Mouse (Mus musculus) kidney, embryonic 15.5 days (tissue): ENCODE results near the gene Scn8a. TPM values are rescaled to one million over a fixed set of nuclear protein-coding genes. Genes with fewer than 3 reads are reported as not detected.

Experiments
- ATAC-seq: fragments of 200-750 bp; cut with Nextera tagmentation; replicated peaks from 2 replicates; pipeline ENCODE4 v1.8.0; 2017; ENCODE audit warnings: moderate TSS enrichment; ENCODE audit not compliant: low FRiP score
- H3K27ac ChIP-seq: fragments of 300-500 bp; sonication (generic); 2 replicates; pipeline ENCODE4 v1.5.1; 2015; ENCODE audit warnings: mild to moderate bottlenecking, inconsistent platforms
- H3K27me3 ChIP-seq: fragments of 300-500 bp; sonication (generic); 2 replicates; pipeline ENCODE4 v1.6.1; 2015; ENCODE audit warnings: inconsistent platforms
- H3K36me3 ChIP-seq: fragments of 300-500 bp; sonication (generic); 2 replicates; pipeline ENCODE4 v1.6.1; 2015; ENCODE audit warnings: inconsistent platforms
- H3K4me1 ChIP-seq: fragments of 300-500 bp; sonication (generic); 2 replicates; pipeline ENCODE4 v1.6.1; 2015; ENCODE audit warnings: inconsistent platforms
- H3K4me2 ChIP-seq: fragments of 300-500 bp; sonication (generic); 2 replicates; pipeline ENCODE4 v1.6.1; 2015; ENCODE audit warnings: moderate library complexity, mild to moderate bottlenecking, inconsistent platforms
- H3K4me3 ChIP-seq: fragments of 300-500 bp; sonication (generic); replicated peaks from 2 replicates; pipeline ENCODE4 v1.5.1; 2015; ENCODE audit warnings: mild to moderate bottlenecking, inconsistent platforms
- H3K9ac ChIP-seq: fragments of 300-500 bp; sonication (generic); 2 replicates; pipeline ENCODE4 v1.6.1; 2015; ENCODE audit warnings: mild to moderate bottlenecking, inconsistent platforms
- H3K9me3 ChIP-seq: fragments of 300-500 bp; sonication (generic); replicated peaks from 2 replicates; pipeline ENCODE4 v1.6.1; 2016; ENCODE audit warnings: inconsistent platforms
- WGBS: fragments of 180-500 bp; shearing (Covaris S2); methylation state at CpG from one replicate; pipeline ENCODE4 v1.1.7; 2015; ENCODE audit warnings: mixed read lengths; 5-methylcytosine and 5-hydroxymethylcytosine counted together
- polyA plus RNA-seq: library from polyadenylated mRNA; unstranded; fragments of >200 nt; fragmentation: Nextera tagmentation; extraction: Ambion mirVana; gene quantifications from 2 replicates; pipeline ENCODE4 v1.2.1, GENCODE M21; 2015

Gene Scn8a
- polyA plus RNA-seq, 1 experiment from 2014 or later, result 13.3 TPM

DNA sequence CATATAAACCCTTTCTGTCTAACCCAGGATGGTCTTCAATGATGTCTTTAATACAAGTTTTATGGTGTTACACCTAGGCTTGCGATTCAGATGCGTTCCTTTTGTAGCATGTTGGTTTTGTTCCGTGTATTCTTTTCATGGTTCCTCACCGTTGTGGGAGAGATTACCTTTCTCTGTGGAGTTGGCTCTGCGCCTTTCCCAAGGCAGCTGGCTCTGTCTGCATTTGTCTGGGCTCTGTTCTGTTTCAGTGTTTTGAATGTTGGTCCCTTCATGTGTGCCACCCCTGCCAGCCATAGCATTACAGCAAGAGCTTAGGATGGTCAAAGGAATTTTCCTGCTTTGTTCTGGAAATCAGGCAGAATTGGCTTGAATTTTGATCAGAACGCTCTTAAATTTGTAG, 14.8 kb downstream of the Scn8a start:
- ATAC-seq, result no peak
- 97% methylated on average over 6 of the region's 6 CpGs for WGBS
- H3K4me1 ChIP-seq, result no peaks in the 10 kb centered on the region

DNA sequence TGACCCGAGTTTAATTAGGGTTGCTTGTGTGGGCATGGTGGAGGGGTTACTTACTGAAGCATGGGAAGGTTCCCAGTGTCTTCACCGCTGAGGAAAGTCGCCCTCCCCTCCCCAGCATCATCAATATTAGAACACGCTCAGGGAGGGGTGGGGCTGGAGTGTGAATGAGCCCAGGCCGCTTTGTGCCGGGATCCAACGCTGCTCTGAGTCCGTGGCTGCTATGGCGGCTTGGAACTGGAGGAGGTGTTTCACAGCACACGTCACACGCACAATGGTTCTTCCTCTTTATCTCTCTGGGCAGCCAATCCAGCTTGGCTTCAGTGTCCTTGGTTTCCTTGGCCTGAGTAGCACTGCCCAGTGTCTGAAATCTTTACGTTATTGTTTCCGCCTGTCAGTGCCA, 22.3 kb downstream of the Scn8a start:
- Histone ChIP-seq H3K9me3 (peaks cover 8% of the 10 kb centered on the region; the same call in 1 of the 2 replicates), H3K4me1 (0 out of 2 replicates have a peak, but pooled peaks cover 5% of the 10 kb centered on the region), H3K27me3 (no peaks in the 10 kb centered on the region), H3K9ac (no peak overlapping the region), H3K4me3 (no peak overlapping the region), H3K4me2 (peak overlapping the region; percentile 29), H3K36me3 (peaks cover 7% of the 10 kb centered on the region; the same call in 1 of the 2 replicates), H3K27ac (no peak overlapping the region)
- 0 out of 2 replicates have a peak, but pooled peaks have one; percentile 49 for ATAC-seq
- 48% methylated on average over 13 of the region's 13 CpGs for WGBS

More for the DNA sequence above, 14.8 kb downstream of the Scn8a start:
- Histone ChIP-seq H3K9ac (no peak overlapping the region), H3K4me3 (no peak overlapping the region), H3K27ac (no peak overlapping the region), H3K27me3 (peaks cover 3% of the 10 kb centered on the region; the same call in 1 of the 2 replicates), H3K36me3 (no peaks in the 10 kb centered on the region), H3K4me2 (no peak overlapping the region), H3K9me3 (no peaks in the 10 kb centered on the region)

DNA sequence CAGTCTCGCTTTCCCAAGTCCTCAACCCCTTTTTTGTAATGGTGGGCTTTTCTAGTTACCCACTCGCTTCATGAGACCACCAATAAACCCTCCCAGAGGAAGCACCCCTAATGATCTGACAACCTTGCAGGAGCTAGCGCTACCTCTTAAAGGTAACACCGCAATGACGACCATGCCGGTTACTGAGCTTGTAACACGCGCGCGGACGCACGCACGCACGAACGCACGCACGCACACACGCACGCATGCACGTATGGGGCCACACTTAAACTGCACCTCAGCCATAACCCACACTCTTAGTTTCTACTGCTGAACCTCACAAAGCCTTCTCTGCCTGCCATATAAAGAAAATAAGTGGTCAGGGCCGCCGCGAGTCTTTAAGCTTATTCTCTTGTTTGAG, 26.8 kb downstream of the Scn8a start:
- no peaks in the 10 kb centered on the region for H3K27me3 ChIP-seq
- H3K4me2 ChIP-seq, result no peak overlapping the region
- 98% methylated on average over 23 of the region's 23 CpGs for WGBS
- H3K27ac ChIP-seq, result no peak overlapping the region
- ATAC-seq, result no peak
- H3K4me1 ChIP-seq, result 0 out of 2 replicates have a peak, but pooled peaks cover 5% of the 10 kb centered on the region
- H3K36me3 ChIP-seq, result peaks cover 10% of the 10 kb centered on the region; the same call in 1 of the 2 replicates
- H3K9me3 ChIP-seq, result peaks cover 8% of the 10 kb centered on the region; the same call in 1 of the 2 replicates
- H3K4me3 ChIP-seq, result no peak overlapping the region
- no peak overlapping the region for H3K9ac ChIP-seq

DNA sequence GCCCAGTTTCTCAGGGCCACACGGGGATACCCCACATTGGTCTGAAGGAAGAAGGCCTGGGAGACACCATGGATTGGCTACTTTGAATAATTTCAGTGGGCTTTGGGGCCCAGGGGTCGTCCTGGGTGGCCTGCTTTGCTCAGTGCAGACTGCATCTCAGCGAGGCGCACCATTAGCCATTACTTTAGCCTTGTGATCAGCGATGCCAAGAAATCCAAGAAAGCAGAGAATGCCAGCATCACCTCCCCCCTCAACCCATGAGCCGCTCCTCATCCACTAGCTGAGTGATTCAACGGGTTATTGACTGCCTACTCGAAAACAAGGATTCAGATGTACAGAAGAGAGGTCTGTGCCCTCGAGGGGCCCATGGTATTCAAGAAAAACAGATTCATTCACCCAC, 34.2 kb downstream of the Scn8a start:
- 59% methylated on average over 9 of the region's 9 CpGs for WGBS
- Histone ChIP-seq H3K27me3 (no peaks in the 10 kb centered on the region), H3K4me3 (no peak overlapping the region), H3K27ac (no peak overlapping the region), H3K9me3 (no peaks in the 10 kb centered on the region), H3K36me3 (0 out of 2 replicates have a peak, but pooled peaks cover 8% of the 10 kb centered on the region), H3K4me2 (no peak overlapping the region), H3K9ac (no peak overlapping the region), H3K4me1 (peaks cover 10% of the 10 kb centered on the region)
- ATAC-seq, result peak; percentile 46; the same call in 1 of the 2 replicates

DNA sequence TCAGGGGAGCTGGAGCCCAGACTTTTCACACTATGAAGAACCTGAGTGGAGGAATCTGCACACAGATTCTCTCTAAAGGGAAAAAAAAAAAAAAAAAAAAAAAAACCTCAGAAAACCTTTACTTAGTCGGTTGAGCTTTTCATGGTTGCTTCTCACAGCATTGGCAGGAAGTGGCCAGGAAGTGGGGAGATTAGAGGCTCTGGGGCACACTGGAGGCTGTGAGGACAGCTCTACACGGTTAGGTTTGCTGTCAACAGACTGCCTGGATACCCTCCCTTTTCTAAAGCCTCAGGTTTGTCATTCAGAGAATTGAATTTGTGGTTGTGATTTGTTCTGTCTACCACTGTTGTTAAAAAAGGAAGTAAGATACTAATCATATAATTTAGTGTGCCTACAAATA, 35.3 kb downstream of the Scn8a start:
- Histone ChIP-seq H3K27me3 (no peaks in the 10 kb centered on the region), H3K4me1 (peaks cover 10% of the 10 kb centered on the region), H3K36me3 (0 out of 2 replicates have a peak, but pooled peaks cover 8% of the 10 kb centered on the region), H3K9me3 (no peaks in the 10 kb centered on the region), H3K4me3 (no peak overlapping the region), H3K4me2 (no peak overlapping the region), H3K27ac (no peak overlapping the region), H3K9ac (no peak overlapping the region)
- WGBS, result 22% methylated on average over 2 of the region's 2 CpGs
- ATAC-seq, result no peak

DNA sequence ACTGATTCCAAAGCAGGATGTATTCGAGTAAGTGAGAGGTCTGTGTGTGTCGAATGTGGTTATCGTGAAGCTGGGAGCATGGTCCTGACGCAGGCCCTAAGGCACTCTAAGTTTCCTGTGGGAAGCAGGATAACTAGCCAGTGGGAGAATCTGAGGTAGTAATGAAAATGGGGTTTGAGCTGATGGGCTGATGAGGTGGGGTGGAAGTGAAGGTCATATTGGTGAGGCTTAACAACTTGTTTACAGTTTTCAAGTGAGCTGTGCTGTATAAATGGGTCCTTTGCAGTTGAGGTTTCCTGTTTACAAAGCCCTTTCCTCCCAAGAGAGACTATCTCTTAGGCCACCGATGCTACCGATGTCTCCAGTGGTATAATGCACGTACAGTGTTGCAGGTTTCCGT, 36.1 kb downstream of the Scn8a start:
- 76% methylated on average over 8 of the region's 8 CpGs for WGBS
- Histone ChIP-seq H3K27ac (no peak overlapping the region), H3K36me3 (0 out of 2 replicates have a peak, but pooled peaks cover 5% of the 10 kb centered on the region), H3K4me1 (peaks cover 15% of the 10 kb centered on the region), H3K9me3 (no peaks in the 10 kb centered on the region), H3K9ac (no peak overlapping the region), H3K4me3 (no peak overlapping the region), H3K4me2 (no peak overlapping the region), H3K27me3 (no peaks in the 10 kb centered on the region)
- no peak for ATAC-seq

DNA sequence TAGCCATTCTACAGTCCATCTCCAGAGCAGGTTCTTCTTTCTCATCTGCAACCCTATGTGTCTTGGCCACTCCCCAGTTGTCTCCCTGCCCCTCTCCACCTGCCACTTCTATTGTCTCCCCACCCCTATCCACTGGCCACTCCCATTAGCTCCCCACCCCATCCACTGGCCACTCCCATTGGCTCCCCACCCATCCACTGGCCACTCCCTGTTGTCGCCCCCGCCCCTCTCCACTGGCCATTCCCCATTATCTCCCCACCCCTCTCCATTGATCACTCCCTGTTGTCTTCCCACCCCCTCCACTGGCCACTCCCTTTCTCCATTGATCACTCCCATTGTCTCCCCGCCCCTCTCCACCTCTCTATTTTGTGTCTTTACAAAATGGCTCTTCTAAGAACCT, 39.2 kb downstream of the Scn8a start:
- Histone ChIP-seq H3K27me3 (no peaks in the 10 kb centered on the region), H3K36me3 (no peaks in the 10 kb centered on the region), H3K9me3 (no peaks in the 10 kb centered on the region), H3K4me3 (no peak overlapping the region), H3K27ac (no peak overlapping the region), H3K9ac (no peak overlapping the region), H3K4me1 (peaks cover 7% of the 10 kb centered on the region), H3K4me2 (no peak overlapping the region)
- 48% methylated on average over 3 of the region's 3 CpGs for WGBS
- no peak for ATAC-seq

DNA sequence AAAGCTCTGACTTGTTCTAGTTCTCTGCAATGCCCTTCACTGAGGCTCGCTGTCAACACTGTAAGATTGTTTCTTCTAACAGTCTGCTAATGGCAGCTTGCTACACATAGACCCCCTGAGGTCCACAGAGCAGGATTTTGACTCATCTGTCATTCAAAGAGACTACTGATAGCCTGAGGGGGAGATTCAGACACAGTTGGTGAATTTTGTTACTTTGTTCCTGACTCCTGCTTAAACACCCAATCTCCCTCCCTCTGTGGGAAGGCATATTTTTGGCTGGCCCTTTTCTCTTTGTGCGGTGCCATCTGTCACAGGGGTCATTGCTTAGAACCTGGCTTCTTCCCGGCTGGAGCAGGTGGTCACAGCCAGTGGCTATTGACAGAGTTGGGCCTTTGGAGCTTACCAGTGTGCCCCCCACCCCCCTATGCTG, 40.1 kb downstream of the Scn8a start:
- no peaks in the 10 kb centered on the region for H3K27me3 ChIP-seq
- no peak overlapping the region for H3K27ac ChIP-seq
- H3K9ac ChIP-seq, result no peak overlapping the region
- peaks cover 7% of the 10 kb centered on the region for H3K4me1 ChIP-seq
- 50% methylated on average over 3 of the region's 3 CpGs for WGBS
- H3K9me3 ChIP-seq, result no peaks in the 10 kb centered on the region
- no peaks in the 10 kb centered on the region for H3K36me3 ChIP-seq
- no peak for ATAC-seq
- no peak overlapping the region for H3K4me2 ChIP-seq
- no peak overlapping the region for H3K4me3 ChIP-seq

DNA sequence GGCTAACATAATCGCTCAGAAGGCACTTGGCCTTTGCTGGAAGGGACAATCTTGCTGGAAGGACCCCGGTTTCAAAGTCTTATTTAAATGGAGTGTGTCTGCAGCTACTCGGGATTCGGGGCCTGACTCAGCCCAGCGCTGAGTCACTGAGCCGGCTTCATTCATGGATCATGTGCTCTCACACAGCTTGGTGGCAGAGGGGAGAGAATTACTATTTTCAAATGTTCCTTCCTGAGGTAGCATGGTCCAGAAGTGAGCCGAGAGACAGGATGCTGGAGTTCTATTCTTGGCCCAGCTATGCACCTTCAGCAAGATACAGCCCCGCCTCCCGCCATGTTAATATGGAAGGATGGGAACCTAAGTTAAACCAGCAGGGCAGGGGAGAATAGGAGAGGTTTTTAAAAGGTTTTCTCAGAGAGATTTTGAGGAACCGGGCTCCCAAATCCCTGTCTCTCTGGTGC, 40.8 kb downstream of the Scn8a start:
- WGBS, result 66% methylated on average over 10 of the region's 10 CpGs
- ATAC-seq, result no peak
- Histone ChIP-seq H3K4me1 (peaks cover 13% of the 10 kb centered on the region), H3K4me3 (no peak overlapping the region), H3K36me3 (no peaks in the 10 kb centered on the region), H3K4me2 (no peak overlapping the region), H3K9me3 (no peaks in the 10 kb centered on the region), H3K27ac (no peak overlapping the region), H3K9ac (no peak overlapping the region), H3K27me3 (no peaks in the 10 kb centered on the region)

DNA sequence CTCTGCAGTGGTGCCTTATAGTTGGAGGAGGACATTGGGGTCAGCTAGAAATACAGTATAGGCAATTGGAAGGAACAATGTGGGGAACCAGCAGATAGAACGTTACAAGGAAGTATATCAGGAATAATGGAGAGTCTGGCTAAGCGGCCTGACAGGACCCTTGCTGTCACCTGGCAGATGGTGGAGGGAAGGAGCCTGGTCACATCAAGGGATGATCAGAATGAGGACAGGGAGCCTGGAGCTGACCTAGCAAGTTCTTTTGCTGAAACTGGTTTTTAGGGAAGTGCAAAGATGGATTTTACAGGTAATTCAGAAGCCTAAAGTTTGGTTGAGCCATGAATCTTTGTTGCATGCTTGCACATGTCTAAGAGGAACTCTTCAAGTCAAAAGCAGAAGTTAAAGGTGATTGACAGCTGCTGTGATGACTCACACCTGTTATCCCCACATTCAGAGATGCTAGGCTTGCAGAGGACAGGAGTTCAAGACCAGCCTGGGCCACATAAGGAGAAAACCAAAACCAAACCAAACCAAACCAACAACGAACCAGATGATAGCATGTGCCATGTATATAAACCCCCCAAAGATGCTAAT, 43.1 kb downstream of the Scn8a start:
- 89% methylated on average over 3 of the region's 3 CpGs for WGBS
- H3K9me3 ChIP-seq, result no peaks in the 10 kb centered on the region
- H3K9ac ChIP-seq, result no peak overlapping the region
- no peak for ATAC-seq
- H3K4me3 ChIP-seq, result no peak overlapping the region
- H3K36me3 ChIP-seq, result no peaks in the 10 kb centered on the region
- H3K4me1 ChIP-seq, result peaks cover 13% of the 10 kb centered on the region
- no peak overlapping the region for H3K4me2 ChIP-seq
- no peak overlapping the region for H3K27ac ChIP-seq
- no peaks in the 10 kb centered on the region for H3K27me3 ChIP-seq

DNA sequence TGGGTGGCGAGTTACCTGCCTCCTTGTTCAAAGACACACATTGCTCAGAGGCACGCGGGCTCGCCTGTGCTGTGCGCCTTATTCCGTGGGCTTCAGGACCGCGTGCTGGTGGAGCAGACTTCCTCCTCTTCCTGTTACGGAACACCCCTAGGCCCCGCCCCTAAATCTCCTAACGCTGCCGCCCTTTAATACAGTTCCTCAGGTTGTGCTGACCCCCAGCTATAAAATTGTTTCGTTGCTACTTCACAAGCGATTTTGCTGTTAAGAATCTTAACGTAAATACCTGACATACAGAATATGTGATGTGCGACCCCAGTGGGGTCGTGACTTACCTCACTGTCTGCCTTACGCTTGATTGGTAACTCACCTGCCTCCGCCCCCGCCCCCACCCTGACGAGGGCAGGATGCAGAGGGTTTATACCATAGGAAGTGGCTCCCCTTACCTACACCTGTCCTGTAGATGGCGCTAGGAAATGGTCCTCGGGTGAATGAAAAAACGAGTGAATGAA, 45.1 kb downstream of the Scn8a start:
- Histone ChIP-seq H3K9ac (no peak overlapping the region), H3K27ac (no peak overlapping the region), H3K27me3 (no peaks in the 10 kb centered on the region), H3K9me3 (no peaks in the 10 kb centered on the region), H3K36me3 (no peaks in the 10 kb centered on the region), H3K4me3 (peak overlapping the region; percentile 38), H3K4me2 (peak overlapping the region; percentile 65), H3K4me1 (peaks cover 13% of the 10 kb centered on the region)
- WGBS, result 3% methylated on average over 24 of the region's 24 CpGs
- peak; percentile 74 for ATAC-seq

DNA sequence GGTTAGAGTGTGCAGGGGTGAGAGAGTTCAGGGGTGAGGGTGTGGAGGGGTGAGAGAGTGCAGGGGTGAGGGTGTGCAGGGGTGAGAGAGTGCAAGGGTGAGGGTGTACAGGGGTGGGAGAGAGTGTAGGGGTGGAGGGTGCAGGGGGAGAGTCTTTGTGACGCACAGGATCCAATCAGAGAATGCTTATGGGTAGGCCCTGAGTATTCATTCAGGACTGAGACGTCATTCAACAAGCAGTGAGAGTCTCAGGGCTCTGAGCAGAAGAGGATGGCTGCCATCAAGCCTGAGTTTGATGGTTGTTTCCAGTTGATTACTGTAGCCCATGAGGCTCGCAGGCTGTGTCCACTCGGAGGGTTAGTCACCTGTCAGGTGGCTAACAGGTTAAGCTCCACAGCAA, 48.4 kb downstream of the Scn8a start:
- no peak overlapping the region for H3K9ac ChIP-seq
- no peak overlapping the region for H3K4me2 ChIP-seq
- H3K4me1 ChIP-seq, result peaks cover 15% of the 10 kb centered on the region
- H3K9me3 ChIP-seq, result no peaks in the 10 kb centered on the region
- H3K4me3 ChIP-seq, result no peak overlapping the region
- H3K27ac ChIP-seq, result 0 out of 2 replicates have a peak overlapping the region, but pooled peaks have one; percentile 3
- no peak for ATAC-seq
- no peaks in the 10 kb centered on the region for H3K27me3 ChIP-seq
- 43% methylated on average over 4 of the region's 4 CpGs for WGBS
- no peaks in the 10 kb centered on the region for H3K36me3 ChIP-seq
